Mouse (Mus musculus) forebrain, embryonic 16.5 days (tissue): ENCODE results near the gene Polr1c. TPM values are rescaled to one million over a fixed set of nuclear protein-coding genes. Genes with fewer than 3 reads are reported as not detected.

Experiments used
- ATAC-seq: fragments of 200-750 bp; cut with Nextera tagmentation; 2 replicates; pipeline ENCODE4 v1.8.0; 2017; ENCODE audit warnings: mild to moderate bottlenecking, moderate library complexity
- H3K27ac ChIP-seq: fragments of 300-500 bp; sonication (generic); 2 replicates; pipeline ENCODE4 v1.5.1; 2014; ENCODE audit warnings: low read length, control low read depth
- H3K27me3 ChIP-seq: fragments of 300-500 bp; sonication (generic); replicated peaks from 2 replicates; pipeline ENCODE4 v1.6.1; 2014; ENCODE audit warnings: low read length; ENCODE audit not compliant: control insufficient read depth, insufficient read depth
- H3K36me3 ChIP-seq: fragments of 300-500 bp; sonication (generic); 2 replicates; pipeline ENCODE4 v1.6.1; 2014; ENCODE audit not compliant: control insufficient read depth, insufficient read depth
- H3K4me1 ChIP-seq: fragments of 300-500 bp; sonication (generic); replicated peaks from 2 replicates; pipeline ENCODE4 v1.6.1; 2014; ENCODE audit warnings: low read length; ENCODE audit not compliant: control insufficient read depth, insufficient read depth
- H3K4me2 ChIP-seq: fragments of 300-500 bp; sonication (generic); 2 replicates; pipeline ENCODE4 v1.6.1; 2014; ENCODE audit warnings: mild to moderate bottlenecking, low read length, control low read depth
- H3K4me3 ChIP-seq: fragments of 300-500 bp; sonication (generic); replicated peaks from 2 replicates; pipeline ENCODE4 v1.5.1; 2014; ENCODE audit warnings: mild to moderate bottlenecking, low read length, control low read depth
- H3K9ac ChIP-seq: fragments of 300-500 bp; sonication (generic); replicated peaks from 2 replicates; pipeline ENCODE4 v1.6.1; 2014; ENCODE audit warnings: low read depth, low read length, control low read depth
- H3K9me3 ChIP-seq: fragments of 300-500 bp; sonication (generic); 2 replicates; pipeline ENCODE4 v1.6.1; 2016; ENCODE audit warnings: low read length; ENCODE audit not compliant: control insufficient read depth
- WGBS: fragments of 180-500 bp; shearing (Covaris S2); extraction: QIAGEN DNeasy Blood & Tissue Kit; methylation state at CpG from one replicate; pipeline ENCODE4 v1.1.7; 2014; 5-methylcytosine and 5-hydroxymethylcytosine counted together
- polyA plus RNA-seq: library from polyadenylated mRNA; unstranded; fragments of >200 nt; fragmentation: Nextera tagmentation; extraction: Ambion mirVana; gene quantifications from 2 replicates; pipeline ENCODE4 v1.2.1, GENCODE M21; 2015

Gene Polr1c
- polyA plus RNA-seq, 1 experiment from 2014 or later, result 87.7 TPM

DNA sequence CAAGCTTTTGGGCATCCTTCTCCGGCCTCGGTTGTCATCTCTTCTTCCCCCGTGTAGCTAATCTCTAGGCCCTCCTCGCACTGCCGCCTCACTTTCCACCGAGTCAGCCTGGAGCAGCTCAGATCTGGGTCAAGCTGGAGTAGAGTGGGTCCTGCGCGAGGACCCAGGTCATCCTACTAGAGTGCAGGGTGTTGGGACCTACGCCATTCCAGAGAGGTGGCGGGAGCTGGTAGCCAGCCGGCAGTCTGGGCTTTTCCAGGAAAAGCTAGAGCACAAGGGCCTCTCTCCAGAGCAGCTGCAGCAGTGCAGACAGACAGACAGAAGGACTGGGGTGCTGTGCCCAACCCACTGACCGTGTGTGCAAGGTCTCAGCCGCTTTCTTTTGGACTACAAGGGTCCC is 5.6 kb downstream of the Polr1c start:
- ATAC-seq, result no peak
- Histone ChIP-seq H3K9me3 (no peaks in the 10 kb centered on the region), H3K27ac (no peak overlapping the region), H3K9ac (no peak overlapping the region), H3K27me3 (no peaks in the 10 kb centered on the region), H3K4me1 (peaks cover 8% of the 10 kb centered on the region), H3K36me3 (peaks cover 66% of the 10 kb centered on the region), H3K4me3 (no peak overlapping the region), H3K4me2 (no peak overlapping the region)
- 84% methylated on average over 13 of the region's 13 CpGs for WGBS

- Histone ChIP-seq H3K27ac (no peak overlapping the region), H3K4me3 (no peak overlapping the region), H3K9ac (no peak overlapping the region), H3K36me3 (peaks cover 74% of the 10 kb centered on the region), H3K4me2 (no peak overlapping the region), H3K9me3 (no peaks in the 10 kb centered on the region), H3K27me3 (no peaks in the 10 kb centered on the region), H3K4me1 (peaks cover under 1% of the 10 kb centered on the region)
- no peak for ATAC-seq
- WGBS, result 81% methylated on average over 11 of the region's 11 CpGs
These were observed 6.4 kb downstream of the Polr1c start for GRCm38 (mm10) chr17:46241471-46241870.

- peaks cover 65% of the 10 kb centered on the region for H3K36me3 ChIP-seq
- H3K4me3 ChIP-seq, result no peak overlapping the region
- H3K9me3 ChIP-seq, result no peaks in the 10 kb centered on the region
- no peak overlapping the region for H3K9ac ChIP-seq
- no peak for ATAC-seq
- H3K27ac ChIP-seq, result no peak overlapping the region
- no peaks in the 10 kb centered on the region for H3K27me3 ChIP-seq
- H3K4me2 ChIP-seq, result no peak overlapping the region
- 94% methylated on average over 15 of the region's 15 CpGs for WGBS
- no peaks in the 10 kb centered on the region for H3K4me1 ChIP-seq
These were observed 8.2 kb downstream of the Polr1c start for GRCm38 (mm10) chr17:46239516-46240114.

DNA sequence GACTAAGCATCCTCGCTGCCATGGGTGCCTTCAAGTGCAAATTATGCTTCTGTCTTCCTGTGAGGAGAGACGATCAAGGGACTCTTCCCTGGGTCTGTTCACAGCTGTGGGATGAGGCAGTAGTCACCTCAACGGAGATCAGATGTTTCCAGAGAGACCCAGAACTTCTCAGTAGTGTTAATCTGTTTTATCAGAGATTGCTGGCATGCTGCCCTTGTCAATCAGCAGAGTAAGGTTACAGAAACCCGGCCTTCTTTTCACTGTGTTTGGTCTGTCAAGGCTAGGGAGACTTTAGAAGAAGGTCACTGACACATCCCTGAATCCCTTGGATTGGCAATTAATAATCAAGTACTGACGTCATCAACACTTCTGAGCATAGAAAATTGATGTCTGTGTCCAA is 10.4 kb downstream of the Polr1c start:
- H3K4me3 ChIP-seq, result no peak overlapping the region
- WGBS, result 80% methylated on average over 5 of the region's 5 CpGs
- no peaks in the 10 kb centered on the region for H3K9me3 ChIP-seq
- no peak for ATAC-seq
- no peaks in the 10 kb centered on the region for H3K4me1 ChIP-seq
- no peak overlapping the region for H3K27ac ChIP-seq
- no peaks in the 10 kb centered on the region for H3K27me3 ChIP-seq
- H3K36me3 ChIP-seq, result peaks cover 55% of the 10 kb centered on the region
- H3K9ac ChIP-seq, result no peak overlapping the region
- no peak overlapping the region for H3K4me2 ChIP-seq

DNA sequence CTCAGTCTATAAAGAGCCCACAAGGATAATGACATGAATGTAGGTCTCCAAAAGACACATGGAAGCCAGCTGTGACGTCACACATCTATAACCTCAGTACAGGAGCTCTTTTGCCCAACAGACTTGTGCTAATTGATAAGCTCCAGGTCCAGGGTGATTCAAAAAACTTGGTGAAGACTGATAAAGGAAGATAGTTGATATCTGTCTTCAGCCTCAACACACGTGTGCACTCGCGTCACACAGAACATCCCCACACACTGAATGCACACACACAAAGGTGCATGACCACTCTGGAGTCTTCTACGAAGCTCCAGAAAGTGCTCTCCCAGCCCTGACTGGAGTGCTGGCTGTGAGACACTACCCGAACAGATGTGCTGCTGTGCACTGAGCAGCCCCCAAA is 10.8 kb downstream of the Polr1c start:
- Histone ChIP-seq H3K36me3 (peaks cover 54% of the 10 kb centered on the region), H3K27me3 (no peaks in the 10 kb centered on the region), H3K9me3 (no peaks in the 10 kb centered on the region), H3K4me1 (no peaks in the 10 kb centered on the region), H3K4me3 (no peak overlapping the region), H3K27ac (no peak overlapping the region), H3K9ac (no peak overlapping the region), H3K4me2 (no peak overlapping the region)
- 91% methylated on average over 6 of the region's 6 CpGs for WGBS
- ATAC-seq, result no peak

DNA sequence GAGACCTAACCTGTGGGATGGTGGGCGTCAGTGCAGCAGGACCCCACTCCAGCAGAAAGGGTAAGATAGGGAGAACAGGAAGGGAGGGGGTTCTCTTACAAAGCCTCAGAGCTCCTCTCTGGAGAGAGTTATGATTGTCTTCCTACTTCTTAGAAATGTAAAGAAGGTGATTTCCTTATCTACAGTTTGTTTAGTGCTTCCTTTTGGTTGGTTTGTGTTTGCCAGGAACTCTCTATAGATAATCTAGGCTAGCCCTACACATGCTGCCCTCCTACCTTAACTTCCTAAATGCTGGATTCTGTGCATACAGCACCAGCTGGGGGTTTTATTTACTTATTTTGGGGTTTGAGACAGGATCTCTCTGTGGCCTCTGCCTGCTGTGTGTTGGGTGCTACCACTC is 11.8 kb downstream of the Polr1c start:
- peaks cover 48% of the 10 kb centered on the region for H3K36me3 ChIP-seq
- no peaks in the 10 kb centered on the region for H3K27me3 ChIP-seq
- no peaks in the 10 kb centered on the region for H3K9me3 ChIP-seq

DNA sequence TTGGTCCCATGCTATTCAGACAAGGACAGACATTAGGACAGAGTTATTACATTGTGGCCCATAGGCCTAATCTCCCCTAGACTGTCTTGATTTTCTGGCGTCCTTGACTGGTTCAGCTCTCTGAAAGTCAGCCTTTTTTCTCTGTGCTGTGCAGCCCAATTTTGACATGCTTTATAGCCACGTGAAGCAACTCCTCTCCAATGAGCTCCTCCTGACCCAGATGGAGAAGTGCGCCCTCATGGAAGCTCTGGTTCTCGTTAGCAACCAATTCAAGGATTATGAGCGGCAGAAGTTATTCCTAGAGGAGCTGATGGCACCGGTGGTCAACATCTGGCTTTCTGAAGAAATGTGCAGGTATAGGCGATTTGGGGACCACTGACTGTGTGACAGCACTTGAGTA is 20.3 kb downstream of the Polr1c start:
- H3K9me3 ChIP-seq, result no peaks in the 10 kb centered on the region
- peaks cover 48% of the 10 kb centered on the region for H3K36me3 ChIP-seq
- WGBS, result 89% methylated on average over 7 of the region's 7 CpGs
- ATAC-seq, result no peak
- no peak overlapping the region for H3K27ac ChIP-seq
- H3K4me3 ChIP-seq, result no peak overlapping the region
- H3K9ac ChIP-seq, result no peak overlapping the region
- no peaks in the 10 kb centered on the region for H3K27me3 ChIP-seq
- H3K4me2 ChIP-seq, result no peak overlapping the region
- H3K4me1 ChIP-seq, result no peaks in the 10 kb centered on the region

More for the DNA sequence above, 11.8 kb downstream of the Polr1c start:
- Histone ChIP-seq H3K27ac (no peak overlapping the region), H3K4me1 (no peaks in the 10 kb centered on the region), H3K9ac (no peak overlapping the region), H3K4me2 (no peak overlapping the region), H3K4me3 (no peak overlapping the region)
- 85% methylated on average over 1 of the region's 1 CpGs for WGBS
- no peak for ATAC-seq

- Histone ChIP-seq H3K4me3 (no peak overlapping the region), H3K36me3 (peaks cover 47% of the 10 kb centered on the region), H3K27ac (no peak overlapping the region), H3K4me2 (no peak overlapping the region), H3K9me3 (no peaks in the 10 kb centered on the region), H3K4me1 (no peaks in the 10 kb centered on the region), H3K27me3 (no peaks in the 10 kb centered on the region), H3K9ac (no peak overlapping the region)
- no peak for ATAC-seq
- 92% methylated on average over 3 of the region's 3 CpGs for WGBS
These were observed 26.3 kb downstream of the Polr1c start for GRCm38 (mm10) chr17:46221601-46222000.

- H3K27me3 ChIP-seq, result no peaks in the 10 kb centered on the region
- ATAC-seq, result no peak
- no peak overlapping the region for H3K9ac ChIP-seq
- no peak overlapping the region for H3K4me2 ChIP-seq
- H3K27ac ChIP-seq, result no peak overlapping the region
- no peak overlapping the region for H3K4me3 ChIP-seq
- H3K36me3 ChIP-seq, result peaks cover 48% of the 10 kb centered on the region
- no peaks in the 10 kb centered on the region for H3K9me3 ChIP-seq
- no peaks in the 10 kb centered on the region for H3K4me1 ChIP-seq
- WGBS, result 86% methylated on average over 3 of the region's 3 CpGs
These were observed 37.3 kb downstream of the Polr1c start for GRCm38 (mm10) chr17:46210550-46210949.

- no peaks in the 10 kb centered on the region for H3K9me3 ChIP-seq
- H3K36me3 ChIP-seq, result peaks cover 33% of the 10 kb centered on the region
- no peak for ATAC-seq
- H3K27me3 ChIP-seq, result no peaks in the 10 kb centered on the region
- H3K9ac ChIP-seq, result no peak overlapping the region
- no peak overlapping the region for H3K4me3 ChIP-seq
- no peak overlapping the region for H3K4me2 ChIP-seq
- H3K4me1 ChIP-seq, result peaks cover 17% of the 10 kb centered on the region
- H3K27ac ChIP-seq, result no peak overlapping the region
These were observed 41.2 kb downstream of the Polr1c start for GRCm38 (mm10) chr17:46206676-46207075.
